Mouse (Mus musculus): ENCODE results near the gene Cfap43.

- no peak for TF ChIP-seq CTCF (conservative IDR thresholded peaks at IDR 0.05; ENCODE audit: low read length)
- TF ChIP-seq NANOG (IDR thresholded peaks at IDR 0.05; ENCODE audit: borderline replicate concordance, low read length), result no peak
Observed at GRCm38 (mm10) chr19:47748950-47749349, 170.1 kb downstream of the Cfap43 start.

Measured in E14TG2a.4 (cell line).